Mouse (Mus musculus) ES-Bruce4 (cell line): ENCODE results near the gene Mettl7b. TPM values are rescaled to one million over a fixed set of nuclear protein-coding genes. Genes with fewer than 3 reads are reported as not detected.
"Not testable (repeated sequence)": the region's sequence is repeated elsewhere in the genome, so short reads cannot be mapped to it uniquely, and the experiment has no call there.

Experiments used
- H3K27ac ChIP-seq: 2 replicates; pipeline ENCODE4 v1.5.1; 2012; ENCODE audit warnings: low read length, inconsistent platforms; ENCODE audit not compliant: insufficient read depth
- H3K27me3 ChIP-seq: 2 replicates; pipeline ENCODE4 v1.6.1; 2012; ENCODE audit warnings: mild to moderate bottlenecking, low read length, inconsistent platforms; ENCODE audit not compliant: control insufficient read depth, poor library complexity, insufficient read depth, severe bottlenecking
- H3K36me3 ChIP-seq: 2 replicates; pipeline ENCODE4 v1.6.1; 2012; ENCODE audit warnings: inconsistent platforms, mild to moderate bottlenecking, low read length, moderate library complexity; ENCODE audit not compliant: control insufficient read depth, poor library complexity, insufficient read depth, severe bottlenecking
- H3K4me1 ChIP-seq: one replicate; pipeline ENCODE4 v1.8.1; 2011; ENCODE audit warnings: low read length; ENCODE audit not compliant: control insufficient read depth, insufficient read depth
- H3K4me3 ChIP-seq: 2 replicates; pipeline ENCODE4 v1.5.1; 2011; ENCODE audit warnings: low read depth, mild to moderate bottlenecking, low read length
- H3K9ac ChIP-seq: 2 replicates; pipeline ENCODE4 v1.6.1; 2012; ENCODE audit warnings: low read depth, mild to moderate bottlenecking, inconsistent platforms; ENCODE audit not compliant: poor library complexity, severe bottlenecking
- H3K9me3 ChIP-seq: replicated peaks from 2 replicates; pipeline ENCODE4 v1.6.1; 2012; ENCODE audit warnings: mild to moderate bottlenecking, low read length, inconsistent platforms; ENCODE audit not compliant: control insufficient read depth, poor library complexity, insufficient read depth, severe bottlenecking
- CTCF ChIP-seq: IDR thresholded peaks from one replicate; pipeline ENCODE4 v1.8.1; 2011; ENCODE audit warnings: low read depth, low read length
- EP300 ChIP-seq: IDR thresholded peaks from 2 replicates; pipeline ENCODE4 v1.6.1; 2011; ENCODE audit warnings: low read depth, low read length; ENCODE audit not compliant: insufficient read depth
- POLR2A ChIP-seq: IDR thresholded peaks from one replicate; pipeline ENCODE4 v1.8.1; 2011; ENCODE audit warnings: low read length; ENCODE audit not compliant: insufficient read depth
- polyA plus RNA-seq: library from polyadenylated mRNA; stranded (reverse); fragments of >200 nt; gene quantifications from 2 replicates; pipeline ENCODE4 v1.2.4, GENCODE M21; 2011; ENCODE audit warnings: low read depth; ENCODE audit not compliant: missing spikeins, insufficient read depth, insufficient read length

Mettl7b gene
- polyA plus RNA-seq, 1 experiment: not detected

DNA sequence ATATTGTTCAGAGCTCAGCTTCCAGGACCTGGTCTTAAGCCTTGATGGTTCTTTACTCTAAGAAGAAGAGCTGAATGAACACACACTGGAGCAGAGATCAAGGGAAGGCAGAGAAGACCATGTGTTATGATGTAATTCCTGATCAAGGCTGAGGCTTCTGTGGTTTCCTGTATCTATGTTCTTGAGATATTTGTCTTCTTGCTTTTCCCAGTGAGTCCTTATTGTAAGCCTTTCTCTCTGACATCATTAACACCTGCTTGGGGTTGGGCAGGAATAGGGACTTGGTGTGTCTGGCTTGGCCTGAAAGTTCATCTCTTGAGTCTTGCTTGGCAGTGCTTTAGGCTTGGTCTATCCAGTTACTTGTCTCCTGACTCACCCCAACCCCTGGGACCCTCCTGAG is 30.2 kb upstream of the Mettl7b start:
- no peak overlapping the region for H3K4me3 ChIP-seq
- no peaks in the 10 kb centered on the region for H3K36me3 ChIP-seq
- no peaks in the 10 kb centered on the region for H3K4me1 ChIP-seq
- TF ChIP-seq POLR2A: no peak
- no peak for TF ChIP-seq CTCF
- no peak for TF ChIP-seq EP300
- H3K9me3 ChIP-seq: no peaks in the 10 kb centered on the region
- no peak overlapping the region for H3K9ac ChIP-seq
- no peaks in the 10 kb centered on the region for H3K27me3 ChIP-seq
- no peak overlapping the region for H3K27ac ChIP-seq

DNA sequence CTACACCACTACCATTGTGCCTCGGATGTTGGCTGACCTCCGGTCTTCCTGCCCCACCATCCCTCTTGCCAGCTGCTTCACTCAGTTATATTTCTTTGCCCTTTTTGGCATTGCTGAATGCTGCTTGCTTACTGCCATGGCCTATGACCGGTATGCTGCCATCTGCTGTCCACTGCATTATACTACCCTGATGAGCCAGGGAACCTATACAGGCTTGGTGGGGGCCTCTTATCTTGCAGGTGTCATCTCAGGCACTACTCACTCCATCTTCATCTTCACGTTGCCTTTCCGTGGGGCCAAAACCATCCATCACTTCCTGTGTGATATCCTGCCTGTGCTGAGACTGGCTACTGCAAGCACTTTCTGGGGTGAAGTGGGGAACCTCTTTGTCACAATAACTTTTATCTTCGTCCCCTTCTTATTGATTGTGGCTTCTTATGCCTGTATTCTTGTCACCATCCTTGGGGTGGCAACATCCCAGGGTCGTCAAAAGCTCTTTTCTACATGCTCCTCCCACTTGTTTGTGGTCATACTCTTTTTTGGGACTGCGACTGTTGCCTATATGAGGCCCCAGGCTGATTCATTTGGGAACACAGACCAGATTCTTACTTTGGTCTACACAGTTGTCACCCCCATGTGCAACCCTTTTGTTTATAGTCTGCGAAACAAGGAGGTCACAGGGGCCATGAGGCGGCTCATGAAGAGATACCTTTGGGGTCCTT is 29.5 kb upstream of the Mettl7b start:
- H3K9me3 ChIP-seq, H3K4me1 ChIP-seq, H3K9ac ChIP-seq, H3K27ac ChIP-seq, H3K4me3 ChIP-seq, H3K27me3 ChIP-seq, H3K36me3 ChIP-seq: not testable (repeated sequence)

- H3K9me3 ChIP-seq: not testable (repeated sequence)
Observed at GRCm38 (mm10) chr10:128989131-128989530, 28.3 kb upstream of the Mettl7b start, which contains the start of gene Olfr9. TSS of gene Olfr9 (plus strand) at chr10:128989431.

GRCm38 (mm10) chr10:128980644-128981365 is 20.0 kb upstream of the Mettl7b start:
- H3K4me3 ChIP-seq: no peak overlapping the region
- H3K9me3 ChIP-seq: no peaks in the 10 kb centered on the region
- no peak overlapping the region for H3K9ac ChIP-seq
- peak overlapping the region; percentile 2; the same call in 1 of the 2 replicates for H3K27ac ChIP-seq
- TF ChIP-seq EP300 (peak; percentile 55; the same call in 1 of the 2 replicates), POLR2A (no peak)
- H3K36me3 ChIP-seq: no peaks in the 10 kb centered on the region
- H3K27me3 ChIP-seq: no peaks in the 10 kb centered on the region
- H3K4me1 ChIP-seq: peaks cover 2% of the 10 kb centered on the region

More at GRCm38 (mm10) chr10:128989131-128989530, 28.3 kb upstream of the Mettl7b start, which contains the start of gene Olfr9:
- H3K4me3 ChIP-seq, H3K9ac ChIP-seq, H3K27me3 ChIP-seq, H3K36me3 ChIP-seq, H3K27ac ChIP-seq, H3K4me1 ChIP-seq: not testable (repeated sequence)

- H3K36me3 ChIP-seq: no peaks in the 10 kb centered on the region
- no peaks in the 10 kb centered on the region for H3K9me3 ChIP-seq
Observed at GRCm38 (mm10) chr10:128977522-128978114, 16.8 kb upstream of the Mettl7b start.

GRCm38 (mm10) chr10:128976395-128976794 is 15.6 kb upstream of the Mettl7b start:
- no peaks in the 10 kb centered on the region for H3K4me1 ChIP-seq
- TF ChIP-seq POLR2A (no peak), CTCF (no peak), EP300 (no peak)
- H3K36me3 ChIP-seq: no peaks in the 10 kb centered on the region
- H3K27ac ChIP-seq: no peak overlapping the region
- H3K27me3 ChIP-seq: no peaks in the 10 kb centered on the region
- H3K9me3 ChIP-seq: no peaks in the 10 kb centered on the region
- no peak overlapping the region for H3K4me3 ChIP-seq
- H3K9ac ChIP-seq: no peak overlapping the region

More at GRCm38 (mm10) chr10:128977522-128978114, 16.8 kb upstream of the Mettl7b start:
- TF ChIP-seq EP300: no peak
- TF ChIP-seq CTCF: peak; percentile 81
- H3K27me3 ChIP-seq: no peaks in the 10 kb centered on the region
- H3K4me1 ChIP-seq: peaks cover 2% of the 10 kb centered on the region
- no peak overlapping the region for H3K4me3 ChIP-seq
- no peak overlapping the region for H3K27ac ChIP-seq
- H3K9ac ChIP-seq: no peak overlapping the region
